Mouse (Mus musculus) CH12.LX (cell line): ENCODE results near the gene Fmo4.

ENCODE experiments used
- CHD1 ChIP-seq: IDR thresholded peaks from 2 replicates; pipeline ENCODE4 v1.6.1; 2012; ENCODE audit warnings: low read depth, low read length, improper control_type of control experiment, inconsistent platforms
- CHD2 ChIP-seq: IDR thresholded peaks from 2 replicates; pipeline ENCODE4 v1.6.1; 2011; ENCODE audit warnings: low read length, improper control_type of control experiment
- CTCF ChIP-seq, 2 experiments: IDR thresholded peaks in 1 of 2; conservative IDR thresholded peaks in 1 of 2; 2 replicates each; pipeline ENCODE4 v1.5.1; 2011 to 2012; ENCODE audit warnings: low read depth in 2 of 2, low read length in 2 of 2, improper control_type of control experiment in 1 of 2, inconsistent platforms in 1 of 2, mild to moderate bottlenecking in 1 of 2, moderate library complexity in 1 of 2
- EP300 ChIP-seq: IDR thresholded peaks from 2 replicates; pipeline ENCODE4 v1.6.1; 2011; ENCODE audit warnings: low read length, improper control_type of control experiment
- ETS1 ChIP-seq: conservative IDR thresholded peaks from 2 replicates; pipeline ENCODE4 v1.6.1; 2012; ENCODE audit warnings: low read depth, mild to moderate bottlenecking, inconsistent platforms, low read length, improper control_type of control experiment, moderate library complexity
- HCFC1 ChIP-seq: IDR thresholded peaks from 2 replicates; pipeline ENCODE4 v1.6.1; 2012; ENCODE audit warnings: low read depth, mild to moderate bottlenecking, inconsistent platforms, low read length, improper control_type of control experiment
- JUND ChIP-seq: conservative IDR thresholded peaks from 2 replicates; pipeline ENCODE4 v1.6.1; 2011; ENCODE audit warnings: low read depth, low read length, improper control_type of control experiment
- MXI1 ChIP-seq: IDR thresholded peaks from 2 replicates; pipeline ENCODE4 v1.6.1; 2011; ENCODE audit warnings: mild to moderate bottlenecking, low read depth, low read length, improper control_type of control experiment
- POLR2A ChIP-seq: IDR thresholded peaks from 2 replicates; pipeline ENCODE4 v1.6.1; 2011; ENCODE audit warnings: low read depth, mild to moderate bottlenecking, improper control_type of control experiment, low read length
- SMC3 ChIP-seq: IDR thresholded peaks from 2 replicates; pipeline ENCODE4 v1.6.1; 2011; ENCODE audit warnings: low read depth, low read length, improper control_type of control experiment
- TCF12 ChIP-seq: IDR thresholded peaks from 2 replicates; pipeline ENCODE4 v1.6.1; 2014; ENCODE audit warnings: low read depth, mild to moderate bottlenecking, inconsistent platforms, low read length, improper control_type of control experiment

DNA sequence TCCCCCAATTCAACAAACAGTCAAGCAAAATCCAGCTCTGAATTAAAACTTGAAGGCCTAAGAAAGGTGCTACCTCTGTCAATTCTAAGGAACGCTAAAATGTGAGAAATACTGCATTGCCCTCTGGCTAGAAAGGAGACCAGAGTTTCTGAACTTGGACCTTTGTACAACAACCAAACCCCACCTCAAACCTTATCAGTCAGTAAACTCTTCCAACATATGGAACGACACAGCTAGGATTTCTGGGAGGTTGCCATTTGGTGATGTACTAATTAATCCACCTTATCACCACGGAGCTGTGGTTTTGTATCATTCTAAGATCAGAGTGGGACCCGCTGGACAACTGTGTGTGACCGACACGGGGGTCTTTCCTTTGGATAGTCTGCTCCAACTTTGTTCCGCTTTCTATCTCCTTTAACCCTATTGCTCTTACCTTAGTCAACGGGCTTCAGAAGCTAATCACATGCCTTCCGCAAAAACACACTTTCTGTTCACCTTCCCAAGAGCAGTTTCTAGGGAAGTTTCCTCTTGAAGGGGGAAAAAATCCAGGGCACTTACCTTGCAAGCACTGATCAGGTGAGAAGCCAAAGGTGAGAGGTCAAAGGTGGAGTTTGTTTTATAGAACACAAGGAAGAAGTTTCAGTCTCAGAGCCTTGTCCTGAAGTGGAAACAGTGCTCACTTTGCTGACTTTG lies 483 bp downstream of the Fmo4 start:
- no peak for TF ChIP-seq CTCF (conservative IDR thresholded peaks at IDR 0.05 in 1 of 2, IDR thresholded peaks at IDR 0.05 in 1 of 2; ENCODE audit: low read depth in 2 of 2, low read length in 2 of 2)
- no peak for TF ChIP-seq SMC3
- no peak for TF ChIP-seq HCFC1
- TF ChIP-seq CHD1 = no peak
- no peak for TF ChIP-seq EP300
- no peak for TF ChIP-seq JUND
- no peak for TF ChIP-seq TCF12
- TF ChIP-seq MXI1 = no peak
- no peak for TF ChIP-seq ETS1
- TF ChIP-seq CHD2 = no peak
- TF ChIP-seq POLR2A = no peak
